Mouse (Mus musculus) kidney, postnatal 4 days (tissue): ENCODE data around the gene AI661453.
A peak's percentile ranks its signal among the peaks of the same experiment; 100 is the strongest.

Source experiments
- DNase-seq, 2 experiments: peaks; one replicate each; pipeline ENCODE4 v3.0.0; 2021; ENCODE audit warnings: mixed read lengths in 2 of 2

Gene AI661453

GRCm38 (mm10) chr17:47504228-47504627 lies 67.8 kb downstream of the AI661453 start:
- DNase-seq: no peak

GRCm38 (mm10) chr17:47504941-47505346 lies 68.5 kb downstream of the AI661453 start, which contains the start of gene Ccnd3:
Gene Ccnd3, plus strand, starts transcription at chr17:47505051.
- DNase-seq: peak; percentile 79 to 86

GRCm38 (mm10) chr17:47505566-47505965 lies 69.2 kb downstream of the AI661453 start:
- no peak for DNase-seq

- DNase-seq: no peak
These were observed 69.6 kb downstream of the AI661453 start for GRCm38 (mm10) chr17:47506042-47506441.

GRCm38 (mm10) chr17:47506697-47507096 lies 70.3 kb downstream of the AI661453 start:
- no peak for DNase-seq

- no peak for DNase-seq
These were observed 71.1 kb downstream of the AI661453 start for GRCm38 (mm10) chr17:47507523-47507922.

- peak; percentile 91 to 95 for DNase-seq
These were observed 71.7 kb downstream of the AI661453 start for GRCm38 (mm10) chr17:47508012-47508608.

- no peak for DNase-seq
These were observed 72.8 kb downstream of the AI661453 start for GRCm38 (mm10) chr17:47509031-47509705.

- DNase-seq: peak; percentile 98
These were observed 75.0 kb downstream of the AI661453 start for GRCm38 (mm10) chr17:47511111-47512020.

GRCm38 (mm10) chr17:47512956-47513775 lies 76.8 kb downstream of the AI661453 start:
- peak; percentile 55 to 66 for DNase-seq

GRCm38 (mm10) chr17:47515180-47515844 lies 78.9 kb downstream of the AI661453 start:
- DNase-seq: no peak

- no peak for DNase-seq
These were observed 79.8 kb downstream of the AI661453 start for GRCm38 (mm10) chr17:47516232-47516631.

- peak; percentile 36 to 63 for DNase-seq
These were observed 81.8 kb downstream of the AI661453 start for GRCm38 (mm10) chr17:47518205-47518604.
